Mouse (Mus musculus): ENCODE measurements at regions not wholly inside any gene's neighbourhood (a gene's known extent, or its start where the extent isn't known, plus 50 kb on each side); places are given as distances from the start of the nearest gene placed in this dataset.
A peak's percentile ranks its signal among the peaks of the same experiment; 100 is the strongest.

- Histone ChIP-seq H3K36me3 (ENCODE audit: insufficient read depth, low read length) (no peaks in the 10 kb centered on the region), H3K9ac (replicated peaks; ENCODE audit: low read length) (no peak overlapping the region), H3K27ac (ENCODE audit: low read length) (no peak overlapping the region), H3K4me3 (ENCODE audit: low read length) (no peak overlapping the region), H3K4me1 (ENCODE audit: insufficient read depth, low read length) (no peaks in the 10 kb centered on the region), H3K27me3 (ENCODE audit: insufficient read depth, low read length) (no peaks in the 10 kb centered on the region), H3K4me2 (replicated peaks; ENCODE audit: low read depth, low read length) (no peak overlapping the region), H3K9me3 (ENCODE audit: low read length) (no peaks in the 10 kb centered on the region)
- no peak for ATAC-seq (ENCODE audit: low FRiP score, low TSS enrichment)
- 72% methylated on average over 2 of the region's 2 CpGs for WGBS
Measured at GRCm38 (mm10) chr13:34401031-34401430, 56.0 kb upstream of the Slc22a23 start.

GRCm38 (mm10) chr13:34398847-34399246 lies 53.9 kb upstream of the Slc22a23 start:
- no peaks in the 10 kb centered on the region for H3K4me1 ChIP-seq (ENCODE audit: insufficient read depth, low read length)
- WGBS: 78% methylated on average over 3 of the region's 3 CpGs
- H3K27ac ChIP-seq (ENCODE audit: low read length): no peak overlapping the region
- no peaks in the 10 kb centered on the region for H3K27me3 ChIP-seq (ENCODE audit: insufficient read depth, low read length)
- no peak overlapping the region for H3K9ac ChIP-seq (replicated peaks; ENCODE audit: low read length)
- H3K9me3 ChIP-seq (ENCODE audit: low read length): no peaks in the 10 kb centered on the region
- H3K4me2 ChIP-seq (replicated peaks; ENCODE audit: low read depth, low read length): no peak overlapping the region
- H3K4me3 ChIP-seq (ENCODE audit: low read length): no peak overlapping the region
- no peaks in the 10 kb centered on the region for H3K36me3 ChIP-seq (ENCODE audit: insufficient read depth, low read length)
- no peak for ATAC-seq (ENCODE audit: low FRiP score, low TSS enrichment)

GRCm38 (mm10) chr13:34398061-34398787 lies 53.2 kb upstream of the Slc22a23 start:
- Histone ChIP-seq H3K9me3 (ENCODE audit: low read length) (no peaks in the 10 kb centered on the region), H3K27ac (ENCODE audit: low read length) (peak overlapping the region; percentile 43; the same call in 1 of the 2 replicates), H3K4me3 (ENCODE audit: low read length) (no peak overlapping the region), H3K36me3 (ENCODE audit: insufficient read depth, low read length) (no peaks in the 10 kb centered on the region), H3K4me1 (ENCODE audit: insufficient read depth, low read length) (no peaks in the 10 kb centered on the region), H3K27me3 (ENCODE audit: insufficient read depth, low read length) (no peaks in the 10 kb centered on the region), H3K4me2 (replicated peaks; ENCODE audit: low read depth, low read length) (no peak overlapping the region), H3K9ac (replicated peaks; ENCODE audit: low read length) (no peak overlapping the region)
- 0 out of 2 replicates have a peak, but pooled peaks have one; percentile 61 for ATAC-seq (ENCODE audit: low FRiP score, low TSS enrichment)
- WGBS: 48% methylated on average over 10 of the region's 10 CpGs

GRCm38 (mm10) chr13:34395504-34395903 lies 50.5 kb upstream of the Slc22a23 start:
- no peak for ATAC-seq (ENCODE audit: low FRiP score, low TSS enrichment)
- Histone ChIP-seq H3K27ac (ENCODE audit: low read length) (no peak overlapping the region), H3K9me3 (ENCODE audit: low read length) (no peaks in the 10 kb centered on the region), H3K9ac (replicated peaks; ENCODE audit: low read length) (no peak overlapping the region), H3K4me3 (ENCODE audit: low read length) (no peak overlapping the region), H3K27me3 (ENCODE audit: insufficient read depth, low read length) (no peaks in the 10 kb centered on the region), H3K36me3 (ENCODE audit: insufficient read depth, low read length) (no peaks in the 10 kb centered on the region), H3K4me1 (ENCODE audit: insufficient read depth, low read length) (no peaks in the 10 kb centered on the region), H3K4me2 (replicated peaks; ENCODE audit: low read depth, low read length) (no peak overlapping the region)

- Histone ChIP-seq H3K4me3 (ENCODE audit: low read length) (no peak overlapping the region), H3K4me2 (replicated peaks; ENCODE audit: low read depth, low read length) (no peak overlapping the region), H3K27me3 (ENCODE audit: insufficient read depth, low read length) (no peaks in the 10 kb centered on the region), H3K4me1 (ENCODE audit: insufficient read depth, low read length) (no peaks in the 10 kb centered on the region), H3K36me3 (ENCODE audit: insufficient read depth, low read length) (no peaks in the 10 kb centered on the region), H3K27ac (ENCODE audit: low read length) (no peak overlapping the region), H3K9me3 (ENCODE audit: low read length) (no peaks in the 10 kb centered on the region), H3K9ac (replicated peaks; ENCODE audit: low read length) (no peak overlapping the region)
- ATAC-seq (ENCODE audit: low FRiP score, low TSS enrichment): no peak
- WGBS: 67% methylated on average over 1 of the region's 1 CpGs
Measured at GRCm38 (mm10) chr13:34395010-34395409, 50.0 kb upstream of the Slc22a23 start.
